Mouse (Mus musculus) kidney, adult 10 weeks (tissue): Measurements from ENCODE around the gene Lmntd1. TPM values are rescaled to one million over a fixed set of nuclear protein-coding genes. Genes with fewer than 3 reads are reported as not detected.

Experiments
- polyA plus RNA-seq: library from polyadenylated mRNA; stranded (reverse); fragments of 350-450 nt; fragmentation: Illumina TruSeq; extraction: RNeasy Lipid Tissue Mini Kit (QIAGEN cat#74804); gene quantifications from one replicate; pipeline ENCODE4 v1.2.3, GENCODE M21; 2014; ENCODE audit warnings: low read depth, low replicate concordance

Lmntd1 gene
- not detected for polyA plus RNA-seq

GRCm38 (mm10) chr6:145614219-145614618 is at the start of gene Lmntd1:
Gene Lmntd1, minus strand, starts transcription at chr6:145614319.

GRCm38 (mm10) chr6:145615666-145616210 is 1.6 kb upstream of the Lmntd1 start, which contains the start of gene Tuba3b:
Gene Tuba3b, plus strand, starts transcription at chr6:145615757.

Other genes starting within 250 kb of the Lmntd1 start
- not detected for gene Tuba3b, start 1.4 kb upstream of the Lmntd1 start, polyA plus RNA-seq
- gene Rassf8, start 132.4 kb upstream of the Lmntd1 start, polyA plus RNA-seq: 30.7 TPM